Mouse (Mus musculus): ENCODE results near the gene Aoc2.

DNA sequence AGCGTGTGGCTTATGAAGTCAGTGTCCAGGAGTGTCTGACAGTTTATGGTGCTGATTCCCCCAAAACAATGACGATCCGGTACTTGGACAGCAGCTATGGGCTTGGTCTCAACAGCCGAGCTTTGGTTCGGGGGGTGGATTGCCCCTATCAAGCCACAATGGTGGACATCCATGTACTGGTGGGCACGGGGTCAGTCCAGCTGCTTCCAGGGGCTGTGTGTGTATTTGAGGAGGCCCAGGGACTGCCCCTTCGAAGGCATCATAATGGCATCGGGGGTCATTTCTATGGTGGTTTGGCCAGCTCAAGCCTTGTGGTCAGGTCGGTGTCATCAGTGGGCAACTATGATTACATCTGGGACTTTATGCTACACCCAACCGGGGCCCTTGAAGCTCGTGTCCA lies 1.3 kb downstream of the Aoc2 start:
- TF ChIP-seq POLR2A (IDR thresholded peaks at IDR 0.05; ENCODE audit: borderline replicate concordance, extremely low read depth, insufficient read depth, insufficient read length, poor library complexity, severe bottlenecking) (no peak), CTCF (IDR thresholded peaks at IDR 0.05; ENCODE audit: borderline replicate concordance, extremely low read depth, insufficient read depth, insufficient read length) (no peak)
